Mouse (Mus musculus): ENCODE measurements at regions not wholly inside any gene's neighbourhood (a gene's known extent, or its start where the extent isn't known, plus 50 kb on each side); places are given as distances from the start of the nearest gene placed in this dataset.

DNA sequence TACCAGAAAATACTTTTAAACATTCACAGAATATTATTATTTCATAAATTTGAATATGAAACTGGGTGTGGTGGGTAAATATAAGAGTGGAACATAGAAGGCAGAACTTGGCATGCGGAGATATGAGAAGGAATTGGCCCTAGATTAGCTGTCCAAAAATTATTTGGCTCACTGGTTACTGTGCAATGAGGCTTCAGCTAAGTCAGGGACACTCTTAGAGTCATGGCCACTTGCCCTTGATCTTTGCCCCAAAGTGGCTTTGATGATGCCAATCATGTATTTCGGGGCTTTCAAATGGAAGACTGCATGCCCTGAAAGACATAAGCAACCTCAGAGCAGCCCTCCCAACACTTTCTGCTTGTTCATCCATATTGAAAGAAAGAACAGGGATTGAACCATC, 76.9 kb downstream of the Pxdc1 start:
- no peak for DNase-seq (ENCODE audit: low spot score)

DNA sequence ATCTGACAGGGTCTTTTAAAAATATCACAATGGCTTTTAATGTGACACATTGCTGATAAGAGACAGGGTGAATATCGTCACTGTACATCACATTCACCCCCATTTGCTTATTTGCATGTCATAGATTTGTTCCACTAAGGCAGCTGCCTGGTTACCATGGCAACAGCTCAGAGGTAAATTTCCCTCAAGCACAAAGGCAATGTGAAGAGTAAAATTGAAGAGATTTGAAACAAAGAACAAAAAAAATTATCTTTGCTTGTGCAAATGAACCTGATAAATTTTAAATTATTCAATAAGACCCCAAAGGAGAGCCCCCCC, 77.3 kb downstream of the Pxdc1 start:
- DNase-seq (ENCODE audit: low spot score) = no peak

DNA sequence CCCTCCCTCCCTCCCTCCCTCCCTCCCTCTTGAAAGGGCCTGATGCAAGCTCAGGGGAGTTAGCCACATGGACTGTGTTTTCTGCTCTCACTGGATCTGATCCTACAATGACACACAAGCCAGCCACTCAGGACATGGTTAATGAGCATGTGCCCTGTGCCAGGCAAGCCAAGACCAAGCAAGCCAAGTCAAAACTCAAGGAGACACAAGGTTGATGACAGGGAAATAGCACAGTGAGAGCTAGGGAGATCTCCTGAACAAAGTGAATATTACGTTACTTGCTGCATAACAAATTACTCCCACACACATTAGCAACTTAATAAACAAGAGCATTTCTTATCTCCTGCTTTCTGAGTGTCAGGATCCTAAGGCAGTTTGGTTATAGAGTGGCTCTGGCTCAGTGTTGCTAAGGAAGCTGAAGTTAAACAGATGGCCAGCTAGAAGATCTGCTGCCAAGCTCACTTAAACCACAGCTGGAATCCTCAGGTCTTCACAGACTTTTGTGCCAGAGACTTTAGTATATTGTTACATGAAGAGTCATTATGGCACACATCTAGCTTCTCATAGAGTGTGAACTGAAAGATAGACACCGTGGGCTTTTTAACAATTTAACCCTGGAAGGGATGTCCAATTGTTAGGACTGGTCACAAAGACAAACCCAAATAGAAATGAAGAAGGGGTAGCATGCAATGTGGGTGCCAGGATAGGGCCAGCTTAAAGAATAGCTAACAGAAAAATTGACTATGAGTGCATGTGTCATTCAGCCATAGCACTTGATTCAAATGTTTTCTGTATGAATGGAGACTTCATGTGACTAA, 77.9 kb downstream of the Pxdc1 start:
- DNase-seq (ENCODE audit: low spot score) = no peak

DNA sequence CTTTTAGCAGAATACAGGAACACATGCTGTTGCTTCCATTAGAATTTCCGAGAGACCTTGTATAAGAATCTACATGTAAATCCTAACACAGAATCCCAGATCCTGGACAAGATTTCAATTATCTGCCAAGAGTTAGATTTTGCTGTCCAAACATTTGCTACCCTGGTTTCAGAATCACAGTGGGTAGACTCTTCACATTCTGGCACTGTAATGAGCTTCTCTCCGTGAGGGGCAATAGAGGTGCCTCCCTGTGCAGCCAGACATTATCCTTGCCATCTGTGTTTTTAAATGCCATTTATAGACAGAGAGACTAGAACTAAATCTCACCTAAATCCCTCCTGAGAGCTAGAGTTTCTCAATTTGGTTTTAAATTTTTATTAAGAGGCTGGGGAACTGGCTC, 84.0 kb downstream of the Pxdc1 start:
- no peak for DNase-seq (ENCODE audit: low spot score)

DNA sequence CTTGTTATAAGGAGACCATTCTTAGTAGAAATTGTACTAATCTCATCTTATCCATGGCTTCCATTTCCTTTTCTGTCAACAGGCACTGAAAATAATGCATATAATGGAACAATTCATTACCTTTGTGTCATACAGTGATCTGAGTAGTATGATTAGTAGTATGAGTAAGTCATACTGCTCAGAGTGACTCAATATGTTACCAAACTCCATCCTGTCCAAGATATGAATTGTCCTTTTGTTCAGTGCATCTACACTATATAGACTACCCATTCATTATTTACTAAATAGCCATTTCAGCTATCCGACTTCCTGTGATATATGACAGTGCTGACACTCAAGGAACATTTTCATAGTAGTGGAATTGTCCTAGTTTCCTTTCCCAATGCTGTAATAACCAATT, 86.6 kb downstream of the Pxdc1 start:
- no peak for DNase-seq (ENCODE audit: low spot score)

- DNase-seq (ENCODE audit: low spot score) = no peak
Observed at GRCm38 (mm10) chr13:34550130-34550884, 103.0 kb downstream of the Pxdc1 start.

DNA sequence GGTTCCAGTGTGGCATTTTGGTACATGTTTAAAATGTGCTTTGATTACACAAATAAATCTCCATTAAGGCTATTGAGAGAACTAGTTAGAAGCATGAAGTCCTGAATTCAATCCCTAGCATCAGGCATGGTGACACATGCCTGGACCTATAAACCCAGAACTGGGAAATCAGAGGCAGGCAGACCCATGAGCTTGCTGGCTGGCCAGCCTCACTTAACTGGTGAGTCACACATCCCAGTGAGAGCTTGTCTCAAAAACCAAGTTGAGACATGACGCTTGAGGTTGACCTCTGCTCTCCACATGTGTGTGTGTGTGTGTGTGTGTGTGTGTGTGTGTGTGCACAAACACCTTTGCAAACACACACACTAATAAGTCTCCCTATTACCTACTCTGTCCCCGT, 112.6 kb downstream of the Pxdc1 start:
- DNase-seq (ENCODE audit: low spot score) = no peak

- no peak for DNase-seq (ENCODE audit: low spot score)
Observed at GRCm38 (mm10) chr13:34533896-34534295, 119.4 kb downstream of the Pxdc1 start.

- no peak for DNase-seq (ENCODE audit: low spot score)
Observed at GRCm38 (mm10) chr13:34511332-34511731, 142.0 kb downstream of the Pxdc1 start.

- no peak for DNase-seq (ENCODE audit: low spot score)
Observed at GRCm38 (mm10) chr13:34507224-34507623, 146.1 kb downstream of the Pxdc1 start.

DNA sequence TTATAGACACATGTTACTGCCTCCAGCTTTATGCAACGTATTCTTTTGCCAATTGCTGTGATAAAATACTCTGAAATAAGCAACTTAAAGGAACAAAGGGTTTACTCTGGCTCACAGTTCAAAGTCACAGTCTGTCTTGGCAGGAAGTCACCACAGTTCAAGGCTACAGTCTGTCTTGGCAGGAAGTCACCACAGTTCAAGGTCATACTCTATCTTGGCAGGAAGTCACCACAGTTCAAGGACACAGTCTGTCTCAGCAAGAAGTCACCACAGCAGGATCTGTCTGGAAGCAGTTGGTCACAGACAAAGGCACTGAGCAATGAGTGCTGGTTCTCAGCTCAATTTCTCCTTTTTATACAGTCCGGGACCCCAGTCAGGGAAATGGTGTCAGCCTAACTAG, 147.4 kb downstream of the Pxdc1 start:
- no peak for DNase-seq (ENCODE audit: low spot score)

GRCm38 (mm10) chr13:34504879-34505278, 148.4 kb downstream of the Pxdc1 start:
- DNase-seq (ENCODE audit: low spot score) = no peak

GRCm38 (mm10) chr13:34498910-34499309, 153.9 kb upstream of the Slc22a23 start:
- DNase-seq (ENCODE audit: low spot score) = no peak

DNA sequence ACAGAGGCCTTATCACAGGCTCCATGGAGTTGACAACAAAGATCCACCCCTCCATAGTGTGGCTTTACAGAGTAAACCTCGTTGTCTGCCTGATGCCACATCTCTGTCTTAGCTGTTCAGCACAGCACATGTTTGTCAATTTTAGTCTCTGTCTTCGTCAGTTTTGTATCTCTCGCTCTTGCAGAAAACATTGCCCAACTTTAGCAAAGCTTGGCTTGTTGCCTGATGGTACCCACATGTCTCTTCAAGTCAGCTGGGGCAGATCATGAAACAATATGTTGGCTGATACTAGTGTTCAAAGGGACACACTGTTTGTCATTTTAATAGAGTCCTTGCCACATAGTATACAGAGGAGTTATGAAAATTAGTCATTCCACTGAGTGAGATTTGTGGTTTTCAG, 152.7 kb upstream of the Slc22a23 start:
- no peak for DNase-seq (ENCODE audit: low spot score)

- no peak for DNase-seq (ENCODE audit: low spot score)
Observed at GRCm38 (mm10) chr13:34484831-34485230, 139.8 kb upstream of the Slc22a23 start.

DNA sequence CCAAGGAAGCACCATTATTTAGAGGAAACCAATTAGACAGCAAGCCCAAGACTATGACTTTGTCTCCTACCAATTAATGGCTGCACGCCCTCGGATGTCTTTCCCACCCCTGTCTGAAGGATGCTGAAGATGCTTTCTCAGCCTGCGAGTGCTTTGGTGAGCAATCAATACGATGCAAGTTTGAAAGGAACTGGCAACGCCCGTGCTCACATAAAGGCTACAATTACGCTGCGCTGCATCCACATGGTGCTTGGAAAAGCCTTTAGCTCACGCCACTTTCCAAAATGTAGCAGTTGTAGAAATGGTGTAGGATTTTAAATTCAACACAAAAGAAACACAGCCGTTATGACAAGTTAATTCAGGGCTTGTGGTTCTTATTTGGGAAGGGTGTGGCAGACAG, 136.5 kb upstream of the Slc22a23 start:
- DNase-seq (ENCODE audit: low spot score) = no peak

DNA sequence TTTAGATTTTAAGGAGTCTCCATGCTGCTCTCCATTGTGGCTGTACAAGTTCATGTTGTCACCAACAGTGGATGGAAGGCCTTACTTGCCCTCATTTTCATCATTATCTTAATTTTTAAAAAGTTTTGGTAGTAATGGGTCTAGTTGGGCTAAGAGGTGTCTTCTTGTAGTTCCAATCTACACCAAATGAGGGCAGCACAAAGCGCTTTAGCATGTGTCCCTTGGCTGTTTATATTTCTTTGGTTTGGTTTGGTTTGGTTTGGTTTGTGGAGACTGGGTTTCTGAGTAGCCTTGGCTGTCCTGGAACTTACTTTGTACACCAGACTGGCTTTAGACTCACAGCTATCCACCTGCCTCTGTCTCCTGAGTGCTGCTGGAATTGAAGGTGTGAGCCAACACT, 125.4 kb upstream of the Slc22a23 start:
- DNase-seq (ENCODE audit: low spot score) = no peak

- no peak for DNase-seq (ENCODE audit: low spot score)
Observed at GRCm38 (mm10) chr13:34469568-34469967, 124.6 kb upstream of the Slc22a23 start.

DNA sequence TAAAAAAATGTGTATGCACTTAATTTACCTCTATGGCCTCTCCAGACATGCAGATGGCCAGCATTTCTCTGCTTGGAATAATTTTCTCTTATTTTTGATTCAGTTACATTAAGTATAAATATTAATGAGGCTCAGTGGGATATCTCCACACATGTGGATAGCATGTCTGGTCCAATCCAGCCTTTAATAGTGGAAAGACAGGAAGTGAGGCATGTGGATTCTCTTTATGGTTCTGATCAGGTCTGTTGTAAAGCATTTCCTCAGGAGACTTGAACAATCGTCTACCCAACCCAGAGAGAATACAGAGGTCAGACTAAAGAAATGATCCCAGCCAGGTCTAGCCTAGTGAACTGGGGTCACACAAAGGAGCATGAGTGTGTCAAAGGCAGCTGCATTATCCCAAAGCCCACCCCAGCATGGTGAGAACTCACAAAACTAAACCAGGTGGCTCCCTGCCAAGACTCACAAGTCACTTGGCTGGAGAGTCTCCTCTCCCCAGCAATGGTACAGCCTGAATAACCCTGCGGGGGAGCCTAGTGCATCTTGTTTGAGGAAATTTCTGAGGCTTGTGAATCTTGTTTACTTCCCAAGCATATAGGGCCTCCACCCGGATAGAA, 123.3 kb upstream of the Slc22a23 start:
- DNase-seq (ENCODE audit: low spot score) = no peak

GRCm38 (mm10) chr13:34465862-34466430, 121.0 kb upstream of the Slc22a23 start:
- DNase-seq (ENCODE audit: low spot score) = no peak

GRCm38 (mm10) chr13:34465456-34465855, 120.5 kb upstream of the Slc22a23 start:
- DNase-seq (ENCODE audit: low spot score) = no peak

- DNase-seq (ENCODE audit: low spot score) = no peak
Observed at GRCm38 (mm10) chr13:34464221-34464620, 119.2 kb upstream of the Slc22a23 start.
